Mouse (Mus musculus): ENCODE results near the gene Cdh1.

- TF ChIP-seq HCFC1 (IDR thresholded peaks at IDR 0.05; ENCODE audit: low read depth, low read length) = no peak
- TF ChIP-seq POLR2A (IDR thresholded peaks at IDR 0.05; ENCODE audit: low read depth, low read length) = no peak
- no peak for TF ChIP-seq POLR2AphosphoS2 (IDR thresholded peaks at IDR 0.05; ENCODE audit: low read depth, low read length)
- TF ChIP-seq ZMIZ1 (IDR thresholded peaks at IDR 0.05; ENCODE audit: low read depth, low read length) = no peak
- TF ChIP-seq ZC3H11A (IDR thresholded peaks at IDR 0.05; ENCODE audit: low read depth, low read length) = no peak
- no peak for TF ChIP-seq KAT2A (IDR thresholded peaks at IDR 0.05; ENCODE audit: insufficient replicate concordance, low read length)
- no peak for TF ChIP-seq CHD2 (IDR thresholded peaks at IDR 0.05; ENCODE audit: low read length)
- TF ChIP-seq EP300 (IDR thresholded peaks at IDR 0.05; ENCODE audit: low read length) = no peak
- no peak for TF ChIP-seq UBTF (IDR thresholded peaks at IDR 0.05; ENCODE audit: low read depth, low read length)
- TF ChIP-seq USF1 (IDR thresholded peaks at IDR 0.05; ENCODE audit: low read depth, low read length) = no peak
- no peak for TF ChIP-seq CTCF (conservative IDR thresholded peaks at IDR 0.05 in 1 of 2, IDR thresholded peaks at IDR 0.05 in 1 of 2; ENCODE audit: low read depth in 2 of 2, low read length in 2 of 2)
- no peak for TF ChIP-seq ZNF384 (IDR thresholded peaks at IDR 0.05; ENCODE audit: low read depth, low read length)
These were observed 5.3 kb downstream of the Cdh1 start for GRCm38 (mm10) chr8:106608425-106608824.
